Mouse (Mus musculus): ENCODE data around the gene Fam185a.

GRCm38 (mm10) chr5:21513363-21513762 is 88.6 kb downstream of the Fam185a start:
- TF ChIP-seq CTCF (IDR thresholded peaks at IDR 0.05; ENCODE audit: low read depth): no peak
- TF ChIP-seq EP300 (optimal IDR thresholded peaks at IDR 0.05): no peak

Data from stomach, postnatal 0 days (tissue).